Mouse (Mus musculus) C2C12 (cell line): ENCODE measurements around the gene Cerk. TPM values are rescaled to one million over a fixed set of nuclear protein-coding genes. Genes with fewer than 3 reads are reported as not detected.

Source experiments
- H3K27me3 ChIP-seq: one replicate; pipeline ENCODE4 v1.6.1; 2011; ENCODE audit not compliant: control insufficient read depth, insufficient read depth, insufficient read length
- H3K36me3 ChIP-seq: one replicate; pipeline ENCODE4 v1.6.1; 2011; ENCODE audit not compliant: control insufficient read depth, insufficient read depth
- H3K4me3 ChIP-seq: one replicate; pipeline ENCODE4 v1.5.1; 2011; ENCODE audit warnings: mild to moderate bottlenecking, control low read depth; ENCODE audit not compliant: poor library complexity, insufficient read depth, severe bottlenecking
- H3K79me2 ChIP-seq: one replicate; pipeline ENCODE4 v1.6.1; 2011; ENCODE audit not compliant: control insufficient read depth, insufficient read depth
- H3K79me3 ChIP-seq: one replicate; pipeline ENCODE4 v1.6.1; 2011; ENCODE audit warnings: low read depth, control low read depth
- H3ac ChIP-seq: one replicate; pipeline ENCODE3; 2011; ENCODE audit warnings: low read depth; ENCODE audit not compliant: control insufficient read depth, insufficient read length
- CEBPB ChIP-seq: IDR thresholded peaks from one replicate; pipeline ENCODE4 v1.6.1; 2011; ENCODE audit warnings: low read depth, mild to moderate bottlenecking, control low read depth, moderate library complexity
- CTCF ChIP-seq: IDR thresholded peaks from one replicate; pipeline ENCODE4 v1.5.1; 2011; ENCODE audit not compliant: control insufficient read depth, insufficient read depth, insufficient read length
- FOSL1 ChIP-seq: IDR thresholded peaks from one replicate; pipeline ENCODE4 v1.8.0; 2011; ENCODE audit warnings: mild to moderate bottlenecking, low read length; ENCODE audit not compliant: poor library complexity, insufficient read depth, severe bottlenecking
- MAX ChIP-seq: IDR thresholded peaks from one replicate; pipeline ENCODE4 v1.6.1; 2011; ENCODE audit warnings: mild to moderate bottlenecking, control low read depth
- MYOD1 ChIP-seq: IDR thresholded peaks from one replicate; pipeline ENCODE4 v1.6.1; 2011; ENCODE audit warnings: low read depth; ENCODE audit not compliant: control insufficient read depth, insufficient read length
- MYOG ChIP-seq: IDR thresholded peaks from one replicate; pipeline ENCODE4 v1.6.1; 2011; ENCODE audit not compliant: control insufficient read depth, insufficient read length; ENCODE audit errors: extremely low read depth
- USF1 ChIP-seq: IDR thresholded peaks from one replicate; pipeline ENCODE4 v1.6.1; 2011; ENCODE audit warnings: low read depth, mild to moderate bottlenecking, control low read depth, moderate library complexity
- polyA plus RNA-seq: library from polyadenylated mRNA; unstranded; fragments of >200 nt; fragmentation: generic; extraction: Trizol; gene quantifications from one replicate; pipeline ENCODE4 v1.2.1, GENCODE M21; 2012; ENCODE audit warnings: missing spikeins

Gene Cerk
- polyA plus RNA-seq, 1 experiment: 18.1 TPM

GRCm38 (mm10) chr15:86150593-86150992, 35.3 kb downstream of the Cerk start:
- no peak overlapping the region for H3ac ChIP-seq
- no peaks in the 10 kb centered on the region for H3K79me2 ChIP-seq
- H3K36me3 ChIP-seq: peaks cover 8% of the 10 kb centered on the region
- H3K4me3 ChIP-seq: no peak overlapping the region
- TF ChIP-seq FOSL1 (no peak), MAX (no peak), USF1 (no peak), CEBPB (no peak), MYOD1 (no peak), CTCF (no peak), MYOG (no peak)
- no peaks in the 10 kb centered on the region for H3K27me3 ChIP-seq
- H3K79me3 ChIP-seq: no peaks in the 10 kb centered on the region

DNA sequence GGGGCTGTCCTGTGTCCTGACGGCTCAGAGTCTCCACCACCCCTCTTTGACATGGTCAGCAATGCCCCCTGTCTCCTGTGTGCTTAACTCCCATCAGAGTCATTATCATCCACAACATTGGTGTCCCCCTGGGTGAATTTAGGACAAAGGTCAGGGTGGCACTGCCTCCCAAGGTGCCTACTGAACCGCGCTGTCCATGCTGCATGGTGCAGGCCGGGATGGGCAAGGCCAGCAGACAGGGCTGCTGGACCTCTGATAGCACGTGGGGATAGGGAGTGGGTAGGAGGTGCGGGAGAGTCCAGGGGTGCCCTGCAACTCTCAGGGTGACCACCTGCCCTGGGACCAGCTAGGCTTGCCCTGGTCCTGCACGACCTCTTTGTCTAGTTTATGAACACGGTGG, 39.0 kb downstream of the Cerk start:
- no peaks in the 10 kb centered on the region for H3K79me3 ChIP-seq
- H3ac ChIP-seq: no peak overlapping the region
- no peaks in the 10 kb centered on the region for H3K36me3 ChIP-seq
- no peaks in the 10 kb centered on the region for H3K79me2 ChIP-seq
- no peak for TF ChIP-seq FOSL1
- TF ChIP-seq USF1: no peak
- no peak for TF ChIP-seq MYOD1
- TF ChIP-seq CEBPB: no peak
- TF ChIP-seq MYOG: no peak
- TF ChIP-seq MAX: no peak
- TF ChIP-seq CTCF: no peak
- no peaks in the 10 kb centered on the region for H3K27me3 ChIP-seq
- H3K4me3 ChIP-seq: no peak overlapping the region

DNA sequence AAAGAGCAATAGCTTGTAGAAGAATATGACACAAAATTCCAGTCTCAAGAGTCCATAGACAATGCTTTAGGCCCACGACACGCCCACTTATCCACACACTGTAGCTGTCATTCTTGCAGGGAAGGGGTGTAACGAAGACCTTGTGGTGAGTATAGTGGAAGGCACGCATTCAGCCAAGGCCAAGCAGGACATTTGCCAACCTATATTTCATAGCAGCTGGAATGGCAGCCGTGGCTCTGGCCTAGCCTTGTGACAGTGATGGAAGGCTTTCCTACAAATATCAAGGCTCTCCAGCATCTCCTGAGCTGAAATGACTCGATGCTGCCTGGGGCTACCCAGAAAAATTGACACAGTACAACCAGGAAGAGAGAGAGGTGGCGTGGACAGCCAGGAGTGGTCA, 40.9 kb downstream of the Cerk start:
- no peaks in the 10 kb centered on the region for H3K27me3 ChIP-seq
- no peak overlapping the region for H3K4me3 ChIP-seq
- no peaks in the 10 kb centered on the region for H3K79me2 ChIP-seq
- H3K79me3 ChIP-seq: no peaks in the 10 kb centered on the region
- TF ChIP-seq USF1: no peak
- TF ChIP-seq CEBPB: no peak
- no peak for TF ChIP-seq CTCF
- no peak for TF ChIP-seq MAX
- no peak for TF ChIP-seq FOSL1
- no peak for TF ChIP-seq MYOG
- TF ChIP-seq MYOD1: no peak
- H3ac ChIP-seq: no peak overlapping the region
- peaks cover 8% of the 10 kb centered on the region for H3K36me3 ChIP-seq

DNA sequence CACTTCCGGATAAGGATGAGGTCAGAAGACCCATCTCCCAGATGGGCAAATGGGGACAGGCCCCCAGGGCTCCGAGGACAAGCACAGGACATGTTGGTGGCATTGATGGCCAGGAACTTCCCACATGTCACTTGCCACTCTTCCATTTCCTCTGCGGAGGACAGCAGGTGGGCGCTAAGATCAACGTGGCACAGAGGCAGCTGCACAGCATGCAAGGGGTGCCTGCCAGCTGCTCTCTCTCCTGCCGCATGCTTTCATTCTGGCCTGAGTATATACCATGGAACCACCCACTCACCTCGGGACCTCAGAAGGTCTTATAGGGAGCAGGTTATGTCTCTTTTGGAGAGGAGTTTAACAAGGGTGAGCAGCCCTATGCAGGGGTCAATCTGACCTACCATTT, 41.4 kb downstream of the Cerk start:
- no peak overlapping the region for H3ac ChIP-seq
- H3K79me3 ChIP-seq: no peaks in the 10 kb centered on the region
- peaks cover 8% of the 10 kb centered on the region for H3K36me3 ChIP-seq
- TF ChIP-seq MYOD1 (no peak), CTCF (no peak), FOSL1 (no peak), MAX (no peak), USF1 (no peak), MYOG (no peak), CEBPB (no peak)
- no peak overlapping the region for H3K4me3 ChIP-seq
- H3K79me2 ChIP-seq: no peaks in the 10 kb centered on the region
- H3K27me3 ChIP-seq: no peaks in the 10 kb centered on the region

DNA sequence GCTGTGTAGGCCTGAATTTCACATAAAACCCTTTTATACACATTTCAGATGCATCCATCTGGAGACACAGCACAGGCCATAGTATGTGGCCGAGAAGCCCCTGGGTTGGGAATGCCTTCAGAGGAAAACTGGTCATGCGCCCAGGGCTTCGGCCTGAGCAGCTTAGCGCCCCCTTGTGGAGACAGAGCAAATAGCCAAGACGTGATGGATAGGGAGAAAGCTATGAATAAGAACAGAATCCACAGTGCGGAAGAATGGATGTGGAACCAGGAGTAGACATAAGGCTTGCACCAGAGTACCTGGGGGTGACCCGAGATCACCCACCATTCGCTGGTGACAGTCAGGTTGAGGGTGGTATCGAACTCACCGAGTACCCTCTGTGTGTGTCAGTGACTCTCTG, 45.6 kb downstream of the Cerk start:
- TF ChIP-seq USF1 (no peak), FOSL1 (no peak), CEBPB (no peak), CTCF (peak; percentile 55)
- Histone ChIP-seq H3K27me3 (no peaks in the 10 kb centered on the region), H3K4me3 (no peak overlapping the region), H3K36me3 (peaks cover 26% of the 10 kb centered on the region), H3ac (no peak overlapping the region), H3K79me3 (no peaks in the 10 kb centered on the region), H3K79me2 (no peaks in the 10 kb centered on the region)

GRCm38 (mm10) chr15:86137638-86138037, 48.3 kb downstream of the Cerk start:
- Histone ChIP-seq H3K79me2 (no peaks in the 10 kb centered on the region), H3K79me3 (no peaks in the 10 kb centered on the region), H3ac (no peak overlapping the region), H3K27me3 (no peaks in the 10 kb centered on the region), H3K36me3 (peaks cover 48% of the 10 kb centered on the region), H3K4me3 (no peak overlapping the region)
- peak; percentile 63 for TF ChIP-seq CTCF
- no peak for TF ChIP-seq USF1
- TF ChIP-seq FOSL1: no peak
